24 mouse cellular contexts compared by ENCODE assay signal in genomic region chr8:91089601-91090000, GRCm38 (mm10). TPM values are rescaled to one million over a fixed set of nuclear protein-coding genes. Genes with fewer than 3 reads are reported as not detected.
DNase-seq lines count a peak whose midpoint lies in the region; ATAC-seq and TF ChIP-seq lines count a peak whose summit lies in the region.
"Had no signal": no experiment of that assay in that cellular context is flagged by ENCODE, and none has a peak within 500 bp of the region (broad histone marks: within the 10 kb centered on the region; RNA-seq: fewer than 3 reads in every experiment).

No protein-coding gene starts in this region.

- H3K36me3 ChIP-seq in lung, embryonic 14.5 days (ENCODE audit: insufficient read depth), result peaks cover 61% of the 10 kb centered on the region
- H3K36me3 ChIP-seq in lung, embryonic 16.5 days (ENCODE audit: control insufficient read depth, insufficient read depth, low read length), result peaks cover 26% of the 10 kb centered on the region

- no peak overlapping the region for H3K4me2 ChIP-seq in lung, embryonic 14.5 days
- H3K4me2 ChIP-seq in lung, embryonic 16.5 days (ENCODE audit: low read depth, low read length), result no peak overlapping the region
- H3K4me2 ChIP-seq: embryonic facial prominence, embryonic 12.5 days; forebrain, embryonic 13.5 days; forebrain, embryonic 15.5 days had no signal

- peak; percentile 62; the same call in 1 of the 2 replicates for ATAC-seq in lung, embryonic 14.5 days (ENCODE audit: insufficient read depth)
- peak; percentile 71 for ATAC-seq in lung, embryonic 16.5 days (ENCODE audit: low read depth)
- ATAC-seq: activated CD4-positive, CD25-positive, alpha-beta regulatory T cell, adult 4 months; CD4-positive, CD25-positive, alpha-beta regulatory T cell, adult 4 months; forebrain, embryonic 13.5 days; forebrain, embryonic 15.5 days; Patski had no signal

- peak overlapping the region; percentile 46; the same call in 1 of the 2 replicates for H3K27ac ChIP-seq in lung, embryonic 14.5 days (ENCODE audit: low read depth)
- H3K27ac ChIP-seq in lung, embryonic 16.5 days (ENCODE audit: low read length), result peak overlapping the region; percentile 66; the same call in 1 of the 2 replicates
- H3K27ac ChIP-seq: embryonic facial prominence, embryonic 10.5 days; embryonic facial prominence, embryonic 12.5 days; forebrain, embryonic 13.5 days; forebrain, embryonic 15.5 days had no signal

- no peak overlapping the region for H3K4me3 ChIP-seq in lung, embryonic 14.5 days (ENCODE audit: low read depth, low read length)
- no peak overlapping the region for H3K4me3 ChIP-seq in lung, adult 2 months (replicated peaks; ENCODE audit: extremely low read depth, low read depth, low read length)
- H3K4me3 ChIP-seq in lung, embryonic 16.5 days (ENCODE audit: low read length), result no peak overlapping the region
- H3K4me3 ChIP-seq: embryonic facial prominence, embryonic 10.5 days; embryonic facial prominence, embryonic 12.5 days; forebrain, embryonic 13.5 days; forebrain, embryonic 15.5 days had no signal

- no peak for TF ChIP-seq CTCF in lung, embryonic 14.5 days (IDR thresholded peaks at IDR 0.05; ENCODE audit: low read depth)
- no peak for TF ChIP-seq CTCF in lung, adult 2 months (IDR thresholded peaks at IDR 0.05; ENCODE audit: insufficient read depth, low read length)

- peak; percentile 24 for DNase-seq in lung, embryonic 14.5 days
- no peak for DNase-seq in lung, adult 2 months
- DNase-seq in lung, postnatal 25 days (ENCODE audit: low spot score), result no peak
- DNase-seq in lung, postnatal 36 days, result peak; percentile 9
- DNase-seq in lung, postnatal 10 days, result no peak
- DNase-seq: adrenal gland, adult 8-10 months; adrenal gland, postnatal 14 days; adrenal gland, postnatal 36 days; B cell, adult 2 months; cerebellum, adult 11-12 months; cerebellum, adult 2 months; cerebellum, adult 9-10 months; cerebellum, postnatal 10 days; cerebellum, postnatal 25 days had no signal

- no peaks in the 10 kb centered on the region for H3K27me3 ChIP-seq in lung, embryonic 14.5 days (ENCODE audit: insufficient read depth, low read length)
- no peaks in the 10 kb centered on the region for H3K27me3 ChIP-seq in lung, embryonic 16.5 days (ENCODE audit: control insufficient read depth, insufficient read depth, low read depth, low read length)
- H3K27me3 ChIP-seq: CH12.LX; embryonic facial prominence, embryonic 12.5 days; forebrain, embryonic 13.5 days; forebrain, embryonic 15.5 days; Patski had no signal

- no peaks in the 10 kb centered on the region for H3K4me1 ChIP-seq in lung, embryonic 14.5 days (ENCODE audit: insufficient read depth)
- H3K4me1 ChIP-seq in lung, adult 2 months (ENCODE audit: control insufficient read depth, insufficient read depth, low read length), result no peaks in the 10 kb centered on the region
- 0 out of 2 replicates have a peak, but pooled peaks cover 2% of the 10 kb centered on the region for H3K4me1 ChIP-seq in lung, embryonic 16.5 days (replicated peaks; ENCODE audit: control insufficient read depth, insufficient read depth, low read length)
- H3K4me1 ChIP-seq: embryonic facial prominence, embryonic 10.5 days; embryonic facial prominence, embryonic 12.5 days; forebrain, embryonic 13.5 days; forebrain, embryonic 15.5 days had no signal

- no peaks in the 10 kb centered on the region for H3K9me3 ChIP-seq in lung, embryonic 14.5 days (ENCODE audit: low read depth, low read length)
- H3K9me3 ChIP-seq in lung, embryonic 16.5 days (ENCODE audit: control insufficient read depth, low read length), result no peaks in the 10 kb centered on the region
- H3K9me3 ChIP-seq: embryonic facial prominence, embryonic 10.5 days; embryonic facial prominence, embryonic 12.5 days; forebrain, embryonic 13.5 days; forebrain, embryonic 15.5 days; G1E had no signal

- no peak overlapping the region for H3K9ac ChIP-seq in lung, embryonic 14.5 days
- no peak overlapping the region for H3K9ac ChIP-seq in lung, embryonic 16.5 days (ENCODE audit: low read length)
- H3K9ac ChIP-seq: embryonic facial prominence, embryonic 12.5 days; forebrain, embryonic 13.5 days; forebrain, embryonic 15.5 days had no signal

- WGBS in lung, embryonic 14.5 days, result 68% methylated on average over 2 of the region's 2 CpGs
- 69% methylated on average over 2 of the region's 2 CpGs for WGBS in lung, adult 2 months
- 66% methylated on average over 2 of the region's 2 CpGs for WGBS in lung, embryonic 16.5 days

- TF ChIP-seq POLR2A in lung, adult 2 months (IDR thresholded peaks at IDR 0.05; ENCODE audit: borderline replicate concordance, extremely low read depth, low read depth, low read length), result no peak

RNA-seq across cellular contexts. Expression of gene Rbl2, which starts 19.7 kb away (rescaled TPM):
- polyA plus RNA-seq in lung, embryonic 14.5 days (2014; fragmentation: Nextera tagmentation; extraction: Ambion mirVana), result 19.5 and 23.2 TPM in 2 replicates
- 18.6 and 24.2 TPM in 2 replicates for polyA plus RNA-seq in lung, adult 2 months (2012; rRNA removed)
- polyA plus RNA-seq in lung, embryonic 16.5 days (2015; fragmentation: Nextera tagmentation; extraction: Ambion mirVana), result 20.8 TPM in 2 replicates

Comparison
In these comparisons a context has a peak if more than half of its experiments do, and no peak if none do; other contexts are left out.
1. DNase-seq: peak in lung, embryonic 14.5 days (single experiment) and lung, postnatal 36 days (single experiment); none in lung, adult 2 months (single experiment), lung, postnatal 25 days (single experiment) and lung, postnatal 10 days (single experiment).